Mouse (Mus musculus): ENCODE results near the gene Cyp4x1.

DNA sequence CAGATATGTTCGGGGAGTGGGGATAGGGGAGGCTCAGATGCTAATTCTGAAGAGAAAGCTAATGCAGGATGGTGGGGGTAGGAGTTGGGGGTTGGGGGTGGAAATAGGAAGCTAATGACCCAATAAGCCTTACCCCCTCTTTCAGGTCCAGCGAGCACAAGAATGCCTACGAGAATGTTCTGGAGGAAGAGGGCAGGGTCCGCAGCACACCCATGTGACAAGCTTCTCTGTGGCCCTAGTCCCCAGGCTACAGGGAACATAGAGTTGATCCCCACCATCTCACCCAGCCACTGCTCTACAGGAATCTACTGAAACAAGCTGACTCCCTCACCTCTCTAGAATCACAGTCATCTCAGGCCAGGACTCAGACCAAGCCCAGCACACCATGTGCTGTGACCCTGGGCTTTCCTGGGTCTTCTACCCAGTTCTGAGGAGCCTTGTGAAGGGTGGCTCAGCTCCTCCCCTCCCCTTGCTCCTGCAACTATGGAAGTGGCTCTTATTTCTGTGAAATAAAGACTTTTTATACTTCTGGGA, 40.7 kb downstream of the Cyp4x1 start:
- no peak for TF ChIP-seq CTCF (IDR thresholded peaks at IDR 0.05; ENCODE audit: low read depth)
- TF ChIP-seq EP300 (IDR thresholded peaks at IDR 0.05; ENCODE audit: low read depth), result no peak
